Mouse (Mus musculus): ENCODE measurements around the gene Asb3. TPM values are rescaled to one million over a fixed set of nuclear protein-coding genes. Genes with fewer than 3 reads are reported as not detected.
"Not testable (repeated sequence)": the region's sequence is repeated elsewhere in the genome, so short reads cannot be mapped to it uniquely, and the experiment has no call there.

Gene Asb3
- total RNA-seq, 2 experiments from 2014 or later, result 15.2 to 17.9 TPM

GRCm38 (mm10) chr11:30998704-30999103 is 113.5 kb downstream of the Asb3 start:
- no peak for DNase-seq (ENCODE audit: low spot score in 2 of 2)

- no peak for DNase-seq (ENCODE audit: low spot score in 2 of 2)
Observed at GRCm38 (mm10) chr11:31000028-31000427, 114.8 kb downstream of the Asb3 start.

- no peak for DNase-seq (ENCODE audit: low spot score in 2 of 2)
Observed at GRCm38 (mm10) chr11:31001169-31001908, 116.1 kb downstream of the Asb3 start.

GRCm38 (mm10) chr11:31009668-31010067 is 124.5 kb downstream of the Asb3 start:
- DNase-seq (ENCODE audit: low spot score in 2 of 2), result not testable (repeated sequence)

GRCm38 (mm10) chr11:31017466-31017865 is 132.2 kb downstream of the Asb3 start:
- DNase-seq (ENCODE audit: low spot score in 2 of 2), result not testable (repeated sequence)

- DNase-seq (ENCODE audit: low spot score in 2 of 2), result no peak
Observed at GRCm38 (mm10) chr11:31034958-31035357, 149.7 kb downstream of the Asb3 start.

GRCm38 (mm10) chr11:31089973-31090372 is 204.8 kb downstream of the Asb3 start:
- no peak for DNase-seq (ENCODE audit: low spot score in 2 of 2)

- no peak for DNase-seq (ENCODE audit: low spot score in 2 of 2)
Observed at GRCm38 (mm10) chr11:31090478-31090978, 205.3 kb downstream of the Asb3 start.

GRCm38 (mm10) chr11:31099519-31099918 is 214.3 kb downstream of the Asb3 start:
- peak in 1 of 2 experiments; percentile 1 for DNase-seq (ENCODE audit: low spot score in 2 of 2)

GRCm38 (mm10) chr11:31102188-31102587 is 217.0 kb downstream of the Asb3 start:
- DNase-seq (ENCODE audit: low spot score in 2 of 2), result no peak

- no peak for DNase-seq (ENCODE audit: low spot score in 2 of 2)
Observed at GRCm38 (mm10) chr11:31105364-31105763, 220.1 kb downstream of the Asb3 start.

GRCm38 (mm10) chr11:31126964-31127363 is 241.7 kb downstream of the Asb3 start:
- not testable (repeated sequence) for DNase-seq (ENCODE audit: low spot score in 2 of 2)

GRCm38 (mm10) chr11:31133726-31134125 is 248.5 kb downstream of the Asb3 start:
- not testable (repeated sequence) for DNase-seq (ENCODE audit: low spot score in 2 of 2)

- DNase-seq (ENCODE audit: low spot score in 2 of 2), result not testable (repeated sequence)
Observed at GRCm38 (mm10) chr11:31134824-31135223, 249.6 kb downstream of the Asb3 start.

GRCm38 (mm10) chr11:31138394-31138793 is 253.2 kb downstream of the Asb3 start:
- DNase-seq (ENCODE audit: low spot score in 2 of 2), result not testable (repeated sequence)

Other genes starting within 250 kb of the Asb3 start
- gene Acyp2, start 235.8 kb upstream of the Asb3 start, total RNA-seq (2021), result 10 to 100 TPM; 26.6 to 27.2 TPM
- 10 to 100 TPM; 50.9 to 52.3 TPM for gene Psme4, start 113.7 kb upstream of the Asb3 start, total RNA-seq (2021)
- 1 to 10 TPM; 8.8 TPM for gene Gpr75, start 58 bp upstream of the Asb3 start, total RNA-seq (2021)
- gene Erlec1, start 68.9 kb downstream of the Asb3 start, total RNA-seq (2021), result 10 to 100 TPM; 58.7 to 59.2 TPM
- gene Chac2, start 100.9 kb downstream of the Asb3 start, total RNA-seq (2021), result 10 to 100 TPM; 14.8 to 17.5 TPM